Mouse (Mus musculus): ENCODE results near the gene P3h1. TPM values are rescaled to one million over a fixed set of nuclear protein-coding genes. Genes with fewer than 3 reads are reported as not detected.
A peak's percentile ranks its signal among the peaks of the same experiment; 100 is the strongest.

The P3h1 gene
- polyA plus RNA-seq, 1 experiment from 2014 or later: 34.9 TPM

DNA sequence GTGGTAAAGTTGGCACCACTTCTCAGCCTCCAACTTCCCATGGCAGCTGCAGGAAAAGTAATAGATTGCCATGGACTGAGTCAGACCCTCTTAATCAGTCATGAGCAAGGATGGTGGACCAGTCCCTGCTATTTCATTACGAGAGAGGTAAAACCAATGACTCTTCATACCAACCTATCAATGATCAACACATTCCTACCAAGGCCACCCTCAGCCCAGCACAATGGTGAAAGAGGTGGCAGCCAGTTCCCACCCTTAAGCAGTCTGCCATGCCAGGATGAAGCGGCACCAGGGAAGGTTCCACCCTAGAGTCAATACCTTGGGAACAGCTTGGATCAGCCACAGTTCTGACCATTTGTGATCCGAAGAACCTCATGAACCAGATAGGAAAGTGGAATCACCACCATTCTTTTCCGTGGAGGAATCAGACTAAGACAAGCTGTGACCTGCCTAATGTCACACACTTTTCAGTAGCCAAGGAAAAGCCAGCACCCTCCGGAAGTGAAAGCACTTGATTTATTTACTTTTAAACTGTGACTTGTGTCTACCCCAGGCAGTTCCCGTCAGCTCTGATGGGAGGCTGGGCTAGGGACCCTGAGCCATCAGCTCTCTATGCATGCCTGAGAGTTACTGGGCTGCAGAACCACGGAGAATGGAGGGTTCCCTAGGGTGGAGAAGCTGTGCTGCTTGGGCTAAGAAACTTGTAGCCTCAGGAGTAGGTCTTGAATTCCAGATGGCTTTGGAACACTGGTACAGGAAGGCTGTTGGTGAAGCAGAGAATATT, 19.5 kb downstream of the P3h1 start:
- peak overlapping the region; percentile 86 for H3K27ac ChIP-seq
- peaks cover 9% of the 10 kb centered on the region for H3K4me1 ChIP-seq (replicated peaks; ENCODE audit: insufficient read depth, low read length)
- no peaks in the 10 kb centered on the region for H3K27me3 ChIP-seq (ENCODE audit: insufficient read depth, low read length)
- WGBS: 36% methylated on average over 7 of the region's 7 CpGs
- no peak for TF ChIP-seq CTCF (IDR thresholded peaks at IDR 0.05; ENCODE audit: low read depth)
- no peaks in the 10 kb centered on the region for H3K9me3 ChIP-seq (replicated peaks; ENCODE audit: low read length)
- H3K9ac ChIP-seq (ENCODE audit: low read depth, low read length): no peak overlapping the region
- H3K4me3 ChIP-seq (replicated peaks; ENCODE audit: low read depth, low read length): no peak overlapping the region
- DNase-seq (ENCODE audit: low spot score): no peak
- no peak overlapping the region for H3K4me2 ChIP-seq (ENCODE audit: low read length)
- H3K36me3 ChIP-seq (ENCODE audit: insufficient read depth, low read length): no peaks in the 10 kb centered on the region; the same call in 1 of the 2 replicates
- peak; percentile 52 for ATAC-seq (replicated peaks; ENCODE audit: low FRiP score, low read depth)

DNA sequence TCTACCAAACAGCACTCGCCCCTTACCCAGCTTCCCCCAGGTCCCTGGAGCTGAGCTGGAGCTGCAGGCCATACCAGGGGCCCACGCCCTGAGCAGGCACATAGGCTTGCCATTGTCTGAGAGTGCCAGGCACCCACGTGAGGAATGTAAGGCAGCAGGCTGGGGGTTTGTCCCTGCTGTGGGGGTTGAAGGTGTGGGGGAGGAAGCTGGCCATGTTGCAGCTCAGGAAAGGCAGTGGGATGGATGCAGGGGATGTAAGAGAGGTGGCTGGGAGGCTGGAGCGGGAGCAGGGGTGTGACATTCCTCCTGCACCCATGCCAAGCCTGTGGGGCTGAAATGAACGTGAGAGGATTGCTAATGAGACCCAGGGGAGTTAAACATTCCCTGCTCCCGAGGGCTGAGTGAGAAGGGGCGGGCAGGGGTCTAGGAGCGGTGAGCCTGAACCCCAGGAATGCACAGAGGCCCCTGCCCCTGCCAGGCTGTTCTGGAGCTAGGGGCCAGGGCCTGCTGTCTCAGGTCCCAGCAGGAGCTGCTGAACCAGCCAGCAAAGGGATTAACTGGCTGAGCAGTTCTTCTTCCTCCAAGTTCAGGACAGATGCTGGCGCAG, 21.4 kb downstream of the P3h1 start:
- H3K9ac ChIP-seq (ENCODE audit: low read depth, low read length): no peak overlapping the region
- DNase-seq (ENCODE audit: low spot score): peak; percentile 60

DNA sequence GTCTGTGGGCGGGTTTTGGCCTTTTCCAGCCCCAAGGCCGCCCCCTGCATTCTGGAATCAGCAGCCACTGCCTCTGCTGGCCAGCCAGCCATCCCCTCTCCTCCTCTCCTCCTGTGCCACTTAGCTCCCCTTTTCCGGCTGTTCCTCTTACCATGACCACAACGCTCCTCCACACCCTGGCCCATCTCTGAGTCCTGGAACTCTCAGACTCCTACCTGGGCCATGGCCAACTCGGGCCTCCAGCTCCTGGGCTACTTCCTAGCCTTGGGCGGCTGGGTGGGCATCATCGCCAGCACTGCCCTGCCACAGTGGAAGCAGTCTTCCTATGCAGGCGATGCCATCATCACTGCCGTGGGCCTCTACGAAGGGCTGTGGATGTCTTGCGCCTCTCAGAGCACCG, 22.6 kb downstream of the P3h1 start, which contains the start of gene Cldn19:
Gene Cldn19, plus strand, starts transcription at position 64 of the 400 bp plus-strand sequence.
- no peaks in the 10 kb centered on the region for H3K36me3 ChIP-seq (ENCODE audit: insufficient read depth, low read length)
- peak within 1 kb of the TSS; percentile 23 for H3K9ac ChIP-seq (ENCODE audit: low read depth, low read length)
- peak within 1 kb of the TSS; percentile 86 for H3K27ac ChIP-seq
- H3K9me3 ChIP-seq (replicated peaks; ENCODE audit: low read length): no peaks in the 10 kb centered on the region
- TF ChIP-seq CTCF (IDR thresholded peaks at IDR 0.05; ENCODE audit: low read depth): no peak
- H3K4me1 ChIP-seq (replicated peaks; ENCODE audit: insufficient read depth, low read length): peaks cover 11% of the 10 kb centered on the region; the same call in 1 of the 2 replicates
- ATAC-seq (replicated peaks; ENCODE audit: low FRiP score, low read depth) (no peak), DNase-seq (ENCODE audit: low spot score) (no peak)
- 66% methylated on average over 12 of the region's 12 CpGs for WGBS
- no peaks in the 10 kb centered on the region for H3K27me3 ChIP-seq (ENCODE audit: insufficient read depth, low read length)
- H3K4me2 ChIP-seq (ENCODE audit: low read length): peak within 1 kb of the TSS; percentile 41
- H3K4me3 ChIP-seq (replicated peaks; ENCODE audit: low read depth, low read length): 0 out of 2 replicates have a peak within 1 kb of the TSS, but pooled peaks have one; percentile 14

More for the DNA sequence above, 21.4 kb downstream of the P3h1 start:
- WGBS: 37% methylated on average over 9 of the region's 9 CpGs
- H3K4me1 ChIP-seq (replicated peaks; ENCODE audit: insufficient read depth, low read length): peaks cover 11% of the 10 kb centered on the region; the same call in 1 of the 2 replicates
- no peak for TF ChIP-seq CTCF (IDR thresholded peaks at IDR 0.05; ENCODE audit: low read depth)
- no peaks in the 10 kb centered on the region for H3K9me3 ChIP-seq (replicated peaks; ENCODE audit: low read length)
- H3K27me3 ChIP-seq (ENCODE audit: insufficient read depth, low read length): no peaks in the 10 kb centered on the region
- H3K27ac ChIP-seq: peak overlapping the region; percentile 86
- H3K36me3 ChIP-seq (ENCODE audit: insufficient read depth, low read length): no peaks in the 10 kb centered on the region
- 0 out of 2 replicates have a peak overlapping the region, but pooled peaks have one; percentile 21 for H3K4me2 ChIP-seq (ENCODE audit: low read length)
- ATAC-seq (replicated peaks; ENCODE audit: low FRiP score, low read depth): peak; percentile 69; the same call in 1 of the 2 replicates
- H3K4me3 ChIP-seq (replicated peaks; ENCODE audit: low read depth, low read length): no peak overlapping the region

DNA sequence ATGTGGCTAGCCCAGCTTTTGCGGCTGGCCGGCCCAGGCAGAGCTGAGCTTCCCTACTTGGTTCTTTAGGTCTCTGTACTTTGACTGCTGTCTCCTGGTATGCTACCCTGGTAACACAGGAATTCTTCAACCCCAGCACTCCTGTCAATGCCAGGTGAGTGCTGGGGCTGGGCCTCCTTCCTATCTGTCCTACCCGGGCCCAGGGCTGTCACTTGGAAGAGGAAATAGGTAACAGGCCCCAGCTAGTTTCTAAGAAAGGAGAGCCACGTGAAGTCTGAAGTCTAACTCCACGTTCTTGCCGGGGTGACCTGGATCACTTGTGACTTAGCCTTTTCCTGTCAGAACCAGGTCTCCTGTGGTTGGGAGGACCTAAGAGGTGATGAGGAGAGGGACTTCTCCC, 24.4 kb downstream of the P3h1 start:
- peak overlapping the region; percentile 41; the same call in 1 of the 2 replicates for H3K4me2 ChIP-seq (ENCODE audit: low read length)
- peak overlapping the region; percentile 70; the same call in 1 of the 2 replicates for H3K27ac ChIP-seq

DNA sequence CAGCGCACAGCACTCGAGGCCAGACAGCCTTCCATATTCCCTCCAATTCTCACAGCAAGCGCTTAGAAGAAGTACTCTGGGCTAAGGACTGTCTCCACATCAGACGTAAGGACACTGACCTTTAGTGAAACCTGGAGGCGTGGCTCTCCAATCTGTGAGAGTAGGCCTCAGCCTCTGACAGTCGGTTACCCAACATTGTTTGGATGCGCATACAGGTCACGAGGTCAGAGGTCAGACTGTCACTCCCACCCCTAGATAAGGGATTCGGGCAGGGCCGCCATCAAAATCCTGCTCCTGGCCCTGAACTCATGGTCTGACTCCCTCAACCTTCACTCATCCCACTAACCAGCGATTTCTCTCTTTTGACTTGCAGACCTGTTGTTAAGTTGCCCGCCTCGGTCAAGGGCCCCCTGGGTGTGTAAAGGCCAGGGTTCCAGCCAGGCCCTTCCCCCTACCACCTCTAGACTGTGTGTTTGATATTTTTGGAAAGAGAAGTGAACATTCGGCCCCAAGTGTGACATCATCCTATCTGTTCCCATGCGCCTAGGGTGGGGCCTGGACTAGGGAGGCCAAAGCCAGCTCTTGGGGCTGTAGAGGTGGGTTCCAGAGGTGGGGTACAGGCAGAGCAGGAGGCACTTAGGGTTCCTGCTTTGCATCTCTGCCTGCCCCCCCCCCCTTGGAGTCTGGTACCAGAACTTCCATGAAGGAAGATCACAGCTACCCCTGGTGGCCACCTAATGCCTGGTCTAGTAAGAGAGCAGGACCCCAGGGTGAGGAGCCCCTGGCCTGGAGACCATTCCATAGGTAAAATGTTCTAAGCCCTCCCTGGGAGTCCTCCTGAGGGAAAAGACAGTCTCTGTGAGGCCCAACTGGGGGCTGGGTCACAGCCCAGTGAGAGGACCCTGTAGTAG, 26.9 kb downstream of the P3h1 start:
- H3K4me2 ChIP-seq (ENCODE audit: low read length): no peak overlapping the region
- H3K4me1 ChIP-seq (replicated peaks; ENCODE audit: insufficient read depth, low read length): 0 out of 2 replicates have a peak, but pooled peaks cover 5% of the 10 kb centered on the region
- peak; percentile 51 for TF ChIP-seq CTCF (IDR thresholded peaks at IDR 0.05; ENCODE audit: low read depth)
- H3K9me3 ChIP-seq (replicated peaks; ENCODE audit: low read length): no peaks in the 10 kb centered on the region
- H3K27me3 ChIP-seq (ENCODE audit: insufficient read depth, low read length): no peaks in the 10 kb centered on the region
- no peak overlapping the region for H3K4me3 ChIP-seq (replicated peaks; ENCODE audit: low read depth, low read length)
- H3K36me3 ChIP-seq (ENCODE audit: insufficient read depth, low read length): no peaks in the 10 kb centered on the region
- no peak overlapping the region for H3K27ac ChIP-seq
- no peak for ATAC-seq (replicated peaks; ENCODE audit: low FRiP score, low read depth)
- WGBS: 84% methylated on average over 15 of the region's 15 CpGs
- H3K9ac ChIP-seq (ENCODE audit: low read depth, low read length): no peak overlapping the region
- no peak for DNase-seq (ENCODE audit: low spot score)

More for the DNA sequence above, 24.4 kb downstream of the P3h1 start:
- Histone ChIP-seq H3K4me3 (replicated peaks; ENCODE audit: low read depth, low read length) (no peak overlapping the region), H3K9ac (ENCODE audit: low read depth, low read length) (peak overlapping the region; percentile 15; the same call in 1 of the 2 replicates), H3K9me3 (replicated peaks; ENCODE audit: low read length) (no peaks in the 10 kb centered on the region), H3K36me3 (ENCODE audit: insufficient read depth, low read length) (no peaks in the 10 kb centered on the region), H3K27me3 (ENCODE audit: insufficient read depth, low read length) (no peaks in the 10 kb centered on the region), H3K4me1 (replicated peaks; ENCODE audit: insufficient read depth, low read length) (peaks cover 11% of the 10 kb centered on the region; the same call in 1 of the 2 replicates)
- no peak for TF ChIP-seq CTCF (IDR thresholded peaks at IDR 0.05; ENCODE audit: low read depth)
- DNase-seq (ENCODE audit: low spot score) (no peak), ATAC-seq (replicated peaks; ENCODE audit: low FRiP score, low read depth) (peak; percentile 25; the same call in 1 of the 2 replicates)
- WGBS: 72% methylated on average over 6 of the region's 6 CpGs
